Mouse (Mus musculus) neural tube, embryonic 11.5 days (tissue): ENCODE measurements at regions not wholly inside any gene's neighbourhood (a gene's known extent, or its start where the extent isn't known, plus 50 kb on each side); places are given as distances from the start of the nearest gene placed in this dataset.
A peak's percentile ranks its signal among the peaks of the same experiment; 100 is the strongest.

Source experiments
- ATAC-seq: fragments of 200-750 bp; cut with Nextera tagmentation; 2 replicates; pipeline ENCODE4 v1.8.0; 2017; ENCODE audit warnings: moderate number of reproducible peaks, mild to moderate bottlenecking, moderate TSS enrichment, moderate library complexity; ENCODE audit not compliant: insufficient read depth, low FRiP score, low TSS enrichment
- DNase-seq: peaks from one replicate; pipeline ENCODE4 v3.0.0-alpha.2; 2015; ENCODE audit warnings: low spot score
- H3K27ac ChIP-seq: fragments of 300-500 bp; sonication (generic); 2 replicates; pipeline ENCODE4 v1.5.1; 2014; ENCODE audit warnings: low read depth, mild to moderate bottlenecking, low read length
- H3K27me3 ChIP-seq: fragments of 300-500 bp; sonication (generic); 2 replicates; pipeline ENCODE4 v1.6.1; 2014; ENCODE audit warnings: mild to moderate bottlenecking, low read length, mixed read lengths; ENCODE audit not compliant: control insufficient read depth, insufficient read depth
- H3K36me3 ChIP-seq: fragments of 300-500 bp; sonication (generic); 2 replicates; pipeline ENCODE4 v1.6.1; 2014; ENCODE audit warnings: mild to moderate bottlenecking, low read length, moderate library complexity, mixed read lengths; ENCODE audit not compliant: control insufficient read depth, insufficient read depth
- H3K4me1 ChIP-seq: fragments of 300-500 bp; sonication (generic); 2 replicates; pipeline ENCODE4 v1.6.1; 2014; ENCODE audit warnings: low read length, mixed read lengths; ENCODE audit not compliant: control insufficient read depth, insufficient read depth
- H3K4me2 ChIP-seq: fragments of 300-500 bp; sonication (generic); 2 replicates; pipeline ENCODE4 v1.6.1; 2014; ENCODE audit warnings: low read depth, mild to moderate bottlenecking, moderate library complexity
- H3K4me3 ChIP-seq: fragments of 300-500 bp; sonication (generic); 2 replicates; pipeline ENCODE4 v1.5.1; 2014; ENCODE audit warnings: low read depth, low read length
- H3K9ac ChIP-seq: fragments of 300-500 bp; sonication (generic); 2 replicates; pipeline ENCODE4 v1.6.1; 2014; ENCODE audit warnings: mild to moderate bottlenecking, low read length
- H3K9me3 ChIP-seq: fragments of 300-500 bp; sonication (generic); 2 replicates; pipeline ENCODE4 v1.6.1; 2016; ENCODE audit warnings: low read length; ENCODE audit not compliant: control insufficient read depth
- WGBS: fragments of 180-500 bp; shearing (Covaris S2); extraction: QIAGEN DNeasy Blood & Tissue Kit; methylation state at CpG from one replicate; pipeline ENCODE4 v1.1.7; 2014; 5-methylcytosine and 5-hydroxymethylcytosine counted together

DNA sequence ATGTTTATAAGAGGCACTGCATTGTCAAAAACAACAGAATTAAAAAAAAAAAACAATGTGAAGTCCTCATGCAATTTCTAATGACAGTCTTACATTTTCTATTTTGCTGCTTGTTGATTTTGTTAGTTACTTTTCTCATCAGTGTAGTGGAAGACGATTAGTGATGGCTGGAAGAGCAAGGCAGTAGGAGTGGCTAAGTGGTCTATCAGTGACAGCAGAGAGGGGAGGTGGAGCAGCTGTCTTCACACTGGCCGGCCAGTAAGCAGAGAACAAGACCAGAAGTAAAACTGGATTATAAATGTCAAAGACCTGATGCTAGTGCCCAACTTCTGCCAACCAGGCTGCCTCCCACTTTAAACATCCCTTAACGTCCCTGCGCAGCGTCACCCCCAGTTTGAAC is 265.6 kb upstream of the Fbxl7 start:
- DNase-seq (no peak), ATAC-seq (no peak)
- Histone ChIP-seq H3K36me3 (no peaks in the 10 kb centered on the region), H3K4me2 (no peak overlapping the region), H3K4me3 (no peak overlapping the region), H3K9ac (no peak overlapping the region), H3K27ac (no peak overlapping the region), H3K9me3 (no peaks in the 10 kb centered on the region), H3K4me1 (no peaks in the 10 kb centered on the region), H3K27me3 (no peaks in the 10 kb centered on the region)
- WGBS = 76% methylated on average over 5 of the region's 5 CpGs

DNA sequence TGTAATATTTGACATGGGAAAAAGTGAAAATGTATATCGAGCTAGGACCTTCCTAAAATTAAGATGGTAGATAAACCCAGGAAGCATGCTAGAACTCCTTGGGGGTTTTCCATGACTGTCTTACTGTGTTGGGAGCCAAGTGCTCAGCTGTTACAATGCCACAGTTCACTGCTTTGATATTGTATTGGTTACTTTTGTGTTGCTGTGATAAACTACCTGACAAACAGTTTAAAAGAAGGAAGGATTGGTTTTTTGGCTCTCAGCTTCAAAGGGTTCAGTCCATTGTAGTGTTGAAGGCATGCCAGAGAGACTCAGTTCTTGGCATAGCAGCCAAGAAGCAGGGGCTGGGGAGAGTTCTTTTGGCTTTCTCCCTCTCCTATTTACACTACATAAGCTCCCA is 272.1 kb upstream of the Fbxl7 start:
- no peak for ATAC-seq
- Histone ChIP-seq H3K9ac (no peak overlapping the region), H3K4me1 (no peaks in the 10 kb centered on the region), H3K27me3 (no peaks in the 10 kb centered on the region), H3K4me2 (no peak overlapping the region), H3K27ac (no peak overlapping the region), H3K9me3 (no peaks in the 10 kb centered on the region), H3K36me3 (no peaks in the 10 kb centered on the region), H3K4me3 (no peak overlapping the region)
- no peak for DNase-seq
- WGBS = 98% methylated on average over 1 of the region's 1 CpGs

DNA sequence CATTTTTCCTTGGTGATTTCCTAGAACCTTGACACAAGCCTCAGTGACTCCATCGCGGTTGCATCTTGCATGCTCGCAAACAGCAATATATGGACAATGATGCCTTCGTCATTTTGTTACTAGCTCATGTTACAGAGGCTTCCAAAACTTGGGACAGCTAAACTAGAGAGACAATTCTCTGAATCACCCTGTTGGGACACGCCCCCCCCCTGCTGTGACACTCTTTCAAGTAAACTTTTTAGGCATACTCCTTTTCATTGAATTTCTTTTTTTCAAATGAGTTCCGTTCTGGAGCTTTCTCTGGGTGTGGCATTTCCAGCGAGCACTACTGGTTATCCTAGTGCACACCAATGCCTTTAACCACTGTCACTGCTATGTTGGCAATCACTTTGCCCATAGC is 274.5 kb upstream of the Fbxl7 start:
- WGBS = 89% methylated on average over 7 of the region's 7 CpGs
- Histone ChIP-seq H3K9ac (no peak overlapping the region), H3K4me3 (no peak overlapping the region), H3K27me3 (no peaks in the 10 kb centered on the region), H3K9me3 (no peaks in the 10 kb centered on the region), H3K4me2 (no peak overlapping the region), H3K27ac (no peak overlapping the region), H3K36me3 (no peaks in the 10 kb centered on the region), H3K4me1 (no peaks in the 10 kb centered on the region)
- DNase-seq (no peak), ATAC-seq (no peak)

DNA sequence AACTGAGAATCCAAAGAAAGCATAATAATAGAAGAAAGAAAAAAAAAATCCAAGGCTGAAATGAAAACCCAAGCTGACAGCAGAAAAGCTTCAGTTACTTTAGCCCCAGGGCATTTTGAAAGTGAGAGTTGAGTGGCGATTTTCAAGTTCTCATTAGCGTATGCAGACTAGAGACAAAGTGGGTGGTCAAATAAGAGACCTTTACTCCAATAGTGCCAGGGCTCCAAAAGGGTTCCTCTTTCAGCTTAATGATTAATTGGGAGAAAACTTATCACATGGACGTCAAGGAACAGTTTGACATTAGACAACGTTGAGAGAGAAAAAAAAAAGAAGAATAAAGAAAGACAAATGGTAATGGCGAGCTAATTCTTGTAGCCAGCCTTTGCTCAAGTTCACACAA is 278.1 kb upstream of the Fbxl7 start:
- no peak for DNase-seq
- WGBS = 47% methylated on average over 5 of the region's 5 CpGs

DNA sequence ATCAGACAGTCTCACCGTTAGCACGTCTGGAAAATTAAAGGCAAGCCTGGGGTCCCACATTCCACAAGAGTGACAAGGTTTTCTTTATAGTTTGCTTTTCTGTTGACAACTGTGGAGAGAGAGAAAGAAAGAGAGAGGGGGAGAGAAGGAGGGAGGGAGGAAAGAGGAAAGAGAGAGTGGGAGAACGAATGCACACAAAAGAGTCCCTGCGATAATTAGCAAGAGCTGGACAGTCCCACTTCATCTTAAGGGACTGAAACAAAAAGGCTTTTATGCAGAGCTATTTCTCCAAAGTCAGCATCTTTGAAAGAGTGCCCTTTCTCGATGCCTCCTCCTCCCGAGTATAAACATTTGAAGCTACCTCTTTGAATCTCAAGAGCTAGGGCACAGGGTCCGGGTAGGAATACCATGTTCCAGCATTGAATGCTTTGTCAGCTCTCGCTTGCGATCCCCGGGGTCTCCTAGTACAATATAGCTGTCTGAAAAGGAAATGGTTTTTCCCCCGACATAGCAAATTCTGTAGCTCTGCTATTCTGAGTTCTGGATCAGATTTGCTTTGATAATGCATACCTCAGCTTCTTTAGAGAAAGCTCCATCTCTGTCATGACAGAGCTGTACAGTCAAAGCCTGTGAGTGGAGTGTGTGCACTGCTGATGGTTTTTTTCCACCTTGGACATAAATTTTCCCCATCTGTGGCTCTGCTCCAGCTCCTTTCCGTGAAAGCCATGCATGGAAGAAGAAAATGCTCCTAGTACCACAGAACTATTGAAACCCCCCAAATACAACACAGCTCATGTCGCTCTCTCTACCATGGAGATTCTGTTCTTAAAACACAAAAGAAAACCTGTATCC is 282.9 kb upstream of the Fbxl7 start:
- Histone ChIP-seq H3K4me3 (no peak overlapping the region), H3K27ac (no peak overlapping the region), H3K4me1 (0 out of 2 replicates have a peak, but pooled peaks cover 3% of the 10 kb centered on the region), H3K4me2 (no peak overlapping the region; the same call in 1 of the 2 replicates), H3K9me3 (no peaks in the 10 kb centered on the region), H3K27me3 (no peaks in the 10 kb centered on the region), H3K9ac (no peak overlapping the region), H3K36me3 (no peaks in the 10 kb centered on the region)
- WGBS = 54% methylated on average over 13 of the region's 13 CpGs
- no peak for ATAC-seq
- DNase-seq = peak; percentile 30

More for the DNA sequence above, 278.1 kb upstream of the Fbxl7 start:
- Histone ChIP-seq H3K9ac (no peak overlapping the region), H3K4me2 (no peak overlapping the region), H3K27me3 (no peaks in the 10 kb centered on the region), H3K36me3 (no peaks in the 10 kb centered on the region), H3K9me3 (no peaks in the 10 kb centered on the region), H3K27ac (no peak overlapping the region), H3K4me3 (no peak overlapping the region), H3K4me1 (0 out of 2 replicates have a peak, but pooled peaks cover 3% of the 10 kb centered on the region)
- ATAC-seq = no peak

DNA sequence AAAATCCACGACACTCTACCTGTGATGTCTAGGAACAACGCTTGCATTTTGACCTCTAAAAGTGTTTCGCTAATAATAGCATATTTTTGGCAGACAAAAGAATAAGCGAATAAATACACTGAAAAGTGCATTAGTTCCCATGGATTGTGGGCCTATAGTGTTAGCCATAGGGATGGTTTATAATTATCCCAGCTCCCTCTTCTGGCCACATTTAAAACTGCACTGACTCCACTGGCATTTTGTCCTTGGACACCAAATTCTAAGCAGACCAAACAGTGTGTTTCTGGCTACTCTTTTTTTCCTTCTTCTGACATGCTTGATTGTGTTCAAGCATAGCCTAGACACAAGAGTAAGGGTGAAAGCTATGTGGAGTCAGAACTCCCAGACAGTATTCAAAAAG is 276.8 kb upstream of the Ank start:
- WGBS = 56% methylated on average over 4 of the region's 4 CpGs
- no peak overlapping the region for H3K9ac ChIP-seq
- no peaks in the 10 kb centered on the region for H3K4me1 ChIP-seq
- H3K4me3 ChIP-seq = no peak overlapping the region
- DNase-seq (peak; percentile 48), ATAC-seq (no peak)
- H3K9me3 ChIP-seq = no peaks in the 10 kb centered on the region
- no peaks in the 10 kb centered on the region for H3K27me3 ChIP-seq
- H3K4me2 ChIP-seq = no peak overlapping the region
- H3K36me3 ChIP-seq = no peaks in the 10 kb centered on the region
- H3K27ac ChIP-seq = no peak overlapping the region

DNA sequence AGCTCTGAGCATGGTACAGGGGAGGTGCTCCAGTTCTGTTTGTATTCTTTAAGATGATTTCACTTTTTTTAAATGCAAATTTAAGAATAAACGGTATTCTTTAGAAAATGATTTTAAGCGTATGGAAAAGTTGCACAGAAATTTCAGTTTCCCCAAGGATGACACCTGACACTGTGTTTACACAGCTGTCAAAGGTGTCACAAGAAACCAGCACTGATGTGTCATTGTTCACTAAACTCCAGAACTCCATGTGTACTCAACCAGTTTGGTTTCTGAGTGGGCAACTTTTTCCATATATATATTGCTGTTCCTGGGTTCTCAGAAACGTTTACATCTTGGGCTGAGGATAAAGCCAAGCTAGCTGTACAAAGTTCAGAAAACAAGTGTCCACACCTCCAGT is 265.0 kb upstream of the Ank start:
- Histone ChIP-seq H3K4me2 (no peak overlapping the region), H3K4me3 (no peak overlapping the region)
- ATAC-seq = no peak

DNA sequence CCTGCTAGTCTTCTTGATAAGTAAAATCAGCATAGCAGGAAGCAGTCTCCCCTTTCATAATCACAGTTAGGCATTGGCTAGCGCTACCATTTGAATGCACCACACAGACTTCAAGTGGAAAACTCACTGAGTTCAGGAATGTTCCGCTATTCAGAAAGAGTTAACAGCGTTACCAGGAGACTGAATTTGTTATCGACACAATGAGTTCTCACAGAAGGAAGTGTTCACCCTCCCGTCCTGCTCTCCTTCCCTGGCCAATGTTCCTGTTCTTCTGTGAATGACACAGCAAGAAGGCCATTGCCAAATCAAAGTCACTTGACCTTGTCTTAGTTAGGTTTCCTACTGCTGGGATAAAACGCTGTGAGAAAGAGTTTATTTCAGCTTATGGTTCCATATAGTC is 261.6 kb upstream of the Ank start:
- Histone ChIP-seq H3K4me1 (no peaks in the 10 kb centered on the region), H3K9me3 (no peaks in the 10 kb centered on the region), H3K36me3 (no peaks in the 10 kb centered on the region), H3K4me3 (no peak overlapping the region), H3K27me3 (no peaks in the 10 kb centered on the region), H3K27ac (no peak overlapping the region), H3K9ac (no peak overlapping the region), H3K4me2 (no peak overlapping the region)
- no peak for DNase-seq
- 76% methylated on average over 6 of the region's 6 CpGs for WGBS
- ATAC-seq = no peak

More for the DNA sequence above, 265.0 kb upstream of the Ank start:
- 77% methylated on average over 3 of the region's 3 CpGs for WGBS
- Histone ChIP-seq H3K27ac (no peak overlapping the region), H3K27me3 (no peaks in the 10 kb centered on the region), H3K4me1 (no peaks in the 10 kb centered on the region), H3K9ac (no peak overlapping the region), H3K36me3 (no peaks in the 10 kb centered on the region), H3K9me3 (no peaks in the 10 kb centered on the region)
- no peak for DNase-seq

DNA sequence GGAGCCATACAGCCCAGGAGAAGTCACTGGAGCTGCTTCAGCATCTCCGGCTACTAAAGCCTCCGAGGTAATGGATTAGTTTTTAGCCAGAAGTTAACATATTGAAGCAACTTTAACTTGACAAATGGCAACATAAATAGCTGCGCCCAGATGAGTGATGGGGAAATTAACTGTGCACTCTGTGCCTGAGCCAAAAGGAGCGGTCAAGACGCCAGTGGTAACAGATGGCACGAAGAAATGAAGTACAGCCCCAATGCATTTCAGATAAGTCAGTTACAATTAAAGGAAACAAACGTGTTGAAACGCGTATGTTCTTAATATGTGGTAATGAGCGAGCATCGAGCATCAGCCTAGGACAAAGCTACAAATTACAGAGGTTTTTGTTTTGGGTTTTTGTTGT is 259.0 kb upstream of the Ank start:
- H3K36me3 ChIP-seq = no peaks in the 10 kb centered on the region
- WGBS = 77% methylated on average over 11 of the region's 11 CpGs
- DNase-seq (no peak), ATAC-seq (no peak)
- no peaks in the 10 kb centered on the region for H3K27me3 ChIP-seq
- H3K4me3 ChIP-seq = no peak overlapping the region
- H3K27ac ChIP-seq = no peak overlapping the region
- no peaks in the 10 kb centered on the region for H3K4me1 ChIP-seq
- no peak overlapping the region for H3K4me2 ChIP-seq
- no peaks in the 10 kb centered on the region for H3K9me3 ChIP-seq
- no peak overlapping the region for H3K9ac ChIP-seq
